Comparison of ENCODE assay signal across 7 mouse cellular contexts in genomic region chr9:92769528-92769927, GRCm38 (mm10).
DNase-seq lines count a peak whose midpoint lies in the region; ATAC-seq and TF ChIP-seq lines count a peak whose summit lies in the region.

No protein-coding gene starts in this region.

- H3K27ac ChIP-seq in kidney, adult 2 months (ENCODE audit: insufficient read depth, low read depth, low read length) = no peak overlapping the region
- no peak overlapping the region for H3K27ac ChIP-seq in kidney, embryonic 14.5 days (ENCODE audit: low read depth, low read length)

- no peak overlapping the region for H3K4me3 ChIP-seq in kidney, adult 2 months (ENCODE audit: insufficient read depth, low read depth, low read length)
- H3K4me3 ChIP-seq in kidney, embryonic 14.5 days (ENCODE audit: low read length) = no peak overlapping the region

- no peaks in the 10 kb centered on the region for H3K4me1 ChIP-seq in kidney, adult 2 months (ENCODE audit: control insufficient read depth, insufficient read depth, low read length)
- no peaks in the 10 kb centered on the region for H3K4me1 ChIP-seq in kidney, embryonic 14.5 days (ENCODE audit: control insufficient read depth, insufficient read depth, low read length)

- H3K4me2 ChIP-seq in kidney, embryonic 14.5 days (replicated peaks; ENCODE audit: low read depth, low read length) = no peak overlapping the region

- TF ChIP-seq CTCF in kidney, adult 2 months (conservative IDR thresholded peaks at IDR 0.05; ENCODE audit: insufficient read depth, insufficient read length, low read depth, low read length) = peak; percentile 73

- no peak overlapping the region for H3K9ac ChIP-seq in kidney, embryonic 14.5 days (ENCODE audit: low read depth, low read length)

- no peaks in the 10 kb centered on the region for H3K9me3 ChIP-seq in kidney, embryonic 14.5 days (ENCODE audit: control insufficient read depth, low read length)

- DNase-seq in kidney, adult 2 months = peak; percentile 27
- peak; percentile 62 for DNase-seq in ES-CJ7 (ENCODE audit: low read depth, low spot score)
- DNase-seq in adrenal gland, postnatal 14 days = peak; percentile 39
- DNase-seq in kidney, postnatal 4 days = peak; percentile 50 to 55
- no peak for DNase-seq in ovary, postnatal 14 days (ENCODE audit: low spot score)
- DNase-seq in layer of hippocampus, adult 9-10 months (ENCODE audit: low spot score) = no peak

- 68% methylated on average over 2 of the region's 2 CpGs for WGBS in kidney, adult 2 months
- 67% methylated on average over 2 of the region's 2 CpGs for WGBS in kidney, embryonic 14.5 days

- H3K27me3 ChIP-seq in kidney, adult 2 months (replicated peaks; ENCODE audit: control insufficient read depth, insufficient read depth, low read length) = no peaks in the 10 kb centered on the region
- no peaks in the 10 kb centered on the region for H3K27me3 ChIP-seq in kidney, embryonic 14.5 days (ENCODE audit: control insufficient read depth, insufficient read depth, low read length)

- no peaks in the 10 kb centered on the region for H3K36me3 ChIP-seq in kidney, adult 2 months (ENCODE audit: control insufficient read depth, insufficient read depth, low read length)
- H3K36me3 ChIP-seq in kidney, embryonic 14.5 days (ENCODE audit: control insufficient read depth, insufficient read depth, low read length) = no peaks in the 10 kb centered on the region

- no peak for ATAC-seq in kidney, embryonic 14.5 days (ENCODE audit: low FRiP score, low TSS enrichment)

- TF ChIP-seq POLR2A in kidney, adult 2 months (IDR thresholded peaks at IDR 0.05; ENCODE audit: low read depth, low read length) = no peak

Comparison
In these comparisons a context has a peak if more than half of its experiments do, and no peak if none do; other contexts are left out.
1. DNase-seq: peak in kidney, adult 2 months (single experiment), ES-CJ7 (single experiment), adrenal gland, postnatal 14 days (single experiment) and kidney, postnatal 4 days (2 of 2); none in ovary, postnatal 14 days (single experiment) and layer of hippocampus, adult 9-10 months (single experiment).